Mouse (Mus musculus) A20 (cell line): ENCODE results near the gene Il34.

Source experiments
- DNase-seq: peaks from one replicate; pipeline ENCODE4 v3.0.0-alpha.2; 2011; ENCODE audit warnings: low read depth, low spot score

The Il34 gene

DNA sequence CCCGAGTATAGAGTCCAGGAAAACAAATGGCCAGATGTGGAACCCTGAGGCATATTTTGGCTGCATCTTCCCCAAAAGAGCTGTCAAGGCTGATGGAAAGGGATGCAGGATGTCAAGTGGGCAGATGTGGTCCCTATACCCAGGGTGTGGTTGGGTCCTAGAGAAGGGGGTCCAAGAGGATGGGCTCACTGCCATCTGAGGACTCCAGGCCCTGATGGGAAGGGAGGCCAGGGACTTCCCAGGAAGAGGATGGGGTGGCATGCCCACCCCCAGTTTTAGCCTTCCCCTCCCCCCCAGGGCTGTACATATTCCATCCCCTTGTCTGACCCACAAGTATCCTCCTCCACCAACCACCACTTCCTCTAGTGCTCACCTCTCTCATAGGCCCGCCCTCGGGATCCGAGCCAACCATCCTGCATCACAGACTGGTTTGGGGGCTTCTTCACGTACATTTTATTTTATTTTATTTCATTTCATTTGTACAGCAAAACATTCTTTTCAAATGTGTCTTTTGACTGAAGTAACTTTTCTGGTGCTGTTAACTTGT is 65.0 kb downstream of the Il34 start:
- no peak for DNase-seq

DNA sequence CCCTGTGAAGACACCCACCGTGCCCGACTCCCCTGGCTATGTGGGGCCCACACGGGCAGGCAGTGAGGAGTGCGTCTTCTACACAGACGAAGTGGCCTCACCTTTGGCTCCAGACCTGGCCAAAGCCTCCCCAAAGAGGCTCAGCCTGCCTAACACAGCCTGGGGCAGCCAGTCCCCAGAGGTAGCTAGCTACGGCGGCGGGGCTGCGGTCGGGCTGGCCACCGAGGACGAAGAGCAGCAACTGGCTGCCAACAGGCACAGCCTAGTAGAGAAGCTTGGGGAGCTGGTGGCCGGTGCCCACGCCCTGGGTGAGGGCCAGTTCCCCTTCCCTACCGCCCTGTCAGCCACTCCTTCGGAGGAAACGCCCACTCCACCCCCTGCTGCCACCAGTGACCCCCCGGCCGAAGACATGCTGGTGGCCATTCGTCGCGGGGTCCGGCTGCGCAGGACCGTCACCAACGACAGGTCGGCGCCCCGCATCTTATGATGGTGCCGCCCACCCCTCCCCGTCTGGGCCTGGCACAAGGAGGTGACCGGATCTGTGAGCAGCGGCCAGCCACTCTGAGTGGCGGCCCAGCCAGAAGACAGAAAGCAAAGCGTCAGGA is 67.0 kb downstream of the Il34 start:
- no peak for DNase-seq

DNA sequence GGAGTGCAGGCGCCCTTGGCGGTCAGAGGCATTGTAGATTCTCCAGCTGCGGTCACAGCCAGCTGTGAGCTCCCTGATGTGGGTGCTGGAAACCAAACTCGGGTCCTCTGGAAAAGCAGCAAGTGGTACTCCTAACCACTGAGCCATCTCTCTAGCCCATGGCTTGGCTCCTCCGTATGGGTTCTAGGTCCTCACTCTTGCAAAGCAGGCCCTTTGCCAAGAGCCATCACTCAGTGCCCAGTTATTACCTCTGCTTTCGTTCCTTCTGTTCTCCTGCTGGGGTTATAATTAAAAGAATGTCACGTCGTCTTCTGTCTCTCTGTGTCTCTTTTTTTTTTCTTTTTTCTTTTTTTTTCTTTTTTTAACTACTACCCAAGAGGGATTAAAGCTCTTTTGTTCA is 72.7 kb downstream of the Il34 start:
- no peak for DNase-seq

DNA sequence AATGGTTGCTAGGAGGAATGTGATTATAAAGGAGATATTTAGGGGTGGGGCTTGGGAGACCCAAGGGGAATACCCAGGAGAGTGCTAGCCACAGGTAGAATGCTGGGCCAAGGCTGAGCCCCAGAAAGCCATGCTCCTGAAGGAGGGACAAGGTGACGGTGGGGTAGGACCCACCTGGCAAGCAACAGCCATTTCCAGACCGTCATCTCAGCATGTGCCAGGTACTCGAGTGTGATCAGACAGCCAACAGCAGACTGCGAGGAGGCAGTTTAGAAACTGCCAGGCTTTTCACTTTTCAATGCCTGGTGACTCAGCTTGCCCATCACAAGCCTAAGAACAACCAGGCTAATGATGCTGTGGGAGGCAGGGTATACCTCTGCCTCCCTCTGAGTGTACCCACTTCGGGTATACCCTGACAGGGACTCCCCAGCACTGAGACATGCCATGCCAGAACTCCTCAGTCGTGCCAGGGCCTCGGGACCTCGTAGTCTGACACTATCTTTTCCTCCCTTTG is 74.3 kb downstream of the Il34 start:
- no peak for DNase-seq

DNA sequence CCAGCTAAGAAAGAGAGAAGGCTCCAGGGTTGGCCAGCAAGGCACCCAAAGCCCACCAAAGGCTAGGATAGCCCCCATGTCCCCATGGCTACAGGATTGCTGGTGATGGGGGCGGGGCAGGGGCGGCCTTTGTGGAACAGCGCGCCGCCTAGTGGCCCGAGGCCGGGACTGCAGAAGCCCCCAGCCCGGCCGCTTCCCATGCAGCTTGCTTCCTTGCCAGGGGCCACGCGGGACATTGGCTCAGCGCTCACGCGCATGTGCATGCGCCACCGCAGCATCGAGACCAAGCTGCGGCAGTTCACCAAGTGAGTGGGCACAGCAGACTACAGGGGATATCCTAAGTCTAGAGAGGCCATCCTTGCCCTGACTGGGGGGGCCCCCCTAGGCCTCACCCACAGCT is 78.8 kb downstream of the Il34 start:
- peak; percentile 61 for DNase-seq

DNA sequence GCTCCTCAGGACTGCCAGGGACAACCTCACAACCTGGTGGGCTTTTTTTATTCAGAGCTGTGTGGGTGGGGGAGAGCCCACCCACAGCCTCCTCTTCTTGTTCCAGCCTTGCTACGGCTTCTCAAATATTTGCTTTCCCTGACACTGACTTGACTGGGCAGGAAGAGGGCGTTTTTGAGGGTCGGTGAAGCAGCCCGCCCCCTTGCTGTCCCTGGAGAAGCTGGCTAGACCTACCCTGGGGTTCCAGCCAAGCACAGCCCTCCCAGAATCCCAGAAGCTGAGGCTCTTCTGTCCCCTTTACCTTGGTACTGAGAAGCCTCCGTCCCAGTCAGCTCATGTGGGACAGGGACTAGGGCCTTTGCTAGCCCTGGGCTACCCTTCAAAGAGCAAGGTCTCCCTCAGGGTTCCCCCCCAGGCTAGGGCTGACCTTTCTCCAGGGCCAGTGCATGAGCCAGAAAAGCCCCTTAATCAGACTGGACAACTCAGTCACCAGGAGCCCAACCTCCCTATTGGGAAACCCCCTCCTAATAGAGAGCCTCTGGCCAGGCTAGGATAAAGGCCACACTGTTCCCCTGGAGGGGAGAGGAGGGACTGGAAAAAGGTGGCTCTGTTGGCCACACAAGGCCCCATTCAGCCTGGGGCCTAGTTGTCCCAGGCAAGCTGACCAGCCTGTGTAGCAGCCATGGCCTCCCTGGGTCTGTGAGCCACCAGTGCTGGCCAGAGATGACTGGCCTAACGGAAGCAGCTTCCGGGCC is 80.5 kb downstream of the Il34 start:
- DNase-seq: no peak

DNA sequence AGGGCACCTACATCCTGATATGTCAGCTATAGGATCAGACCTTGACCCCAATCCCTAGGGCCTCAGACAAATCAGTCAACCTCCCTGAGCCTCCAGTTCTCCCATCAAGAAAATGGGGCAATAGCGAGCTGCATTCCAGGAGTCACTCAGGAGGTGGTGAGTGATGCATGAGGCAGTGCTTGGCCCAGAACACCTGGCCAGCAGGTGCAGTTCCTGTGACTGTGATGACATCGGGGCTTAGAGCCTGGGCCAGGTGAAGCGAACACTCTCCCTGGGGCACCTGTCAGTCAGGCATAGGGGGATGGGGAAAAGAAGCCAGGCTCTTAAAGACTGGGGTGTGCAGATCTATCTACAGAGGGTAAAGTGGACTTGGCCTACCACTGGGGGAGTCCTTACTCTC is 81.2 kb downstream of the Il34 start:
- no peak for DNase-seq

DNA sequence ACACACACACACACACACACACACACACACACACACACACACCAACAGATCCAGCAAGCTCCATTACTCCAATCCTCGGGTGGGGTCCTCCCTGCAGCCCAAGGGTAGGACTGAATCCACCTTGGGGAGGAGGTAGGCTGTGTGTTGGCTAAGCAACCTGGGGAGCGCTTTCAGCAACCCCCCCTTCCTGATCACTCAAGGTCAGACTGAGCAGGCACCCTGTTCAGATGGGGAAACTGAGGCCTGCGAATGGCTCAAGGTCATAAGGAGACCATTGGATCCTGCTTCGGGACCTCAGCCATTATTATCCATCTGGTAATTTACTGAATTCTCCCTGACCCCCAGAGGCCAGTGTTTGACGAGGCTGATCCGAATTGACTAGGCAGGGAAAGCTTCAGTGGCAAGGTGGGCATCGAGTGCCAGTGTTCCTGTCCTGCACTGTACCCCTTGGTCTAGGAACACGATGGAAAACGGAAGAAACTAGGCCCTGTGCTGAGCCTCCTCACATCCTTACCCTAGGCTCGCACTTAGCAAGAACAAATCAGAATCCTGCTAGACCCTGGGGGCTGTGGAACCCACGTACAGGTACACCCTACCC is 83.2 kb downstream of the Il34 start:
- no peak for DNase-seq

DNA sequence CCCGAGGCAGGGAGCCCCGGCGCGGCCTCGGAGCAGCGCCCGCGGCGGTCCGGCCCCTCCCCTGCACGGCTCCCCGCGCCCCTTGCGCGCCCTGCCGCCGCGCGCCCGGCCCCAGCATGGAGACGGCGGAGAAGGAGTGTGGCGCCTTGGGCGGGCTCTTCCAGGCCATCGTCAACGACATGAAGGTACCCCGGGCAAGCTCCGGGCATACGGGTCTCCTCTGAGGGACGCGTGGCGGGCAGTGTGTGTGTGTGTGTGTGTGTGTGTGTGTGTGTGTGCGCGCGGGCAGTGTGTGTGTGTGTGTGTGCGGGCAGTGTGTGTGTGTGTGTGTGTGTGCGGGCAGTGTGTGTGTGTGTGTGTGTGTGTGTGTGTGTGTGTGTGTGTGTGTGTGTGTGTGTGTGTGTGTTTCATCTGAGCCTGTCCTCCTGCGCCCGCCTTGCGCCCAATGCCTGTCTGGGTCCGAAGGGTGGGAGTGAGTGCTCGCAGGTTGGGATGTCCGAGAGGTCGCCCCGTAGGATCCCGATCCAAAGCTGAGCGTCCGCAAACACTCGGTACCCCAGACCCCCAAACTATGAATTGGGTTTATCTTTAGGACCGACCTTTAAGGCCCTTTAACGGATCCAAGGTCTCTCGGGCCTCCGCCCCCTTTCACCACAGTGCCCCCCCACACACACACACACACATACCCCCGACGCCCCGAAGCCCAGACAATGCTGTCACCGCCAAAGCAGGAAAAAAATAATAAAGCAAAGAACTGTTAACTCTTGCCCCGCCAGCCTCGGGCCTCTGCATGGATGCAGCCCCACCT is 83.9 kb downstream of the Il34 start:
- DNase-seq: peak; percentile 22

DNA sequence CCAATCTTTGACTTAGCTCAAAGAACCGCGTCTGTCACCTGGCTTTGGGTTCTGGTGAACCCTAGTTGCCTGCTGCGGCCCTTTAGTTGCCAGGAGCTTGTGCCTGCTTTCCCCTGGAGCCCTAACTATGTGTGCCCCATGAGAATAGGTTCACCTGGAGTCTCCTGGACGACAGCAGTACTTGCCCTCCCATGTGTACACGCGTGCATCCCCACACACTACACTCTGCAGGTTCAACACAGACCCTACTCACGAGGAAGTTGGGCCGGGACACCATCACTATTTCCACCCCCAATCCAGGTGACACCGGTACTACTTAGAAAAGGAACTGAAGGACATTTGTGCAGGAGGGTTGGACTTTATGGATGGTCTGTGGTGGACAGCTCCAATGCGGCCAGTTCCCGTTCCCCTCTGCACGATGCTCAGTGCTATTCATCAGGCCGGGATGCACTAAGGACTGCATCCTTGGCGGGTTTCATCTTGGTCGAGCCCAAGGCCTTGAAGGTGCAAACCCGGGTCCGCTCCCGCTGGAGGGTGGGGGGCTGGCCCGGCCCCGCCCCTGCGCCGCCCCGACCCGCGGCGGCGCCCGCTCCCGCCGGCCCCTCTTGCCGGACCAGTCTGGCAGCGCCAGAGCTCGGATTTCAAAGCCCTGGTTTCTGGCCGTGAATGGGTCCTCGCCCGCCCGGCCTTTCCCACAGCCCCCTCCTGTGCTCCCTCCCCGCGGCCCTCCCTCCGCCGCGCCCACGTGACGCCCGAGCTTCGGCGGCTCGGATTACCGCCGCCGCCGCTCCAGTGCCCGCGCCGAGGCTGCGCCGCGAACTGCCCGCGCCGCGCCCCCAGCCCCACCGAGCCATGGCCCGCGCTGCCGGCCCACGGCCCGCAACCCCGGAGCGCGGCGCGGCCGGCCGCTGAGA is 84.8 kb downstream of the Il34 start, which contains the start of gene Mtss1l:
Mtss1l (plus strand) TSS at position 792 of the 914 bp plus-strand sequence.
- DNase-seq: no peak

DNA sequence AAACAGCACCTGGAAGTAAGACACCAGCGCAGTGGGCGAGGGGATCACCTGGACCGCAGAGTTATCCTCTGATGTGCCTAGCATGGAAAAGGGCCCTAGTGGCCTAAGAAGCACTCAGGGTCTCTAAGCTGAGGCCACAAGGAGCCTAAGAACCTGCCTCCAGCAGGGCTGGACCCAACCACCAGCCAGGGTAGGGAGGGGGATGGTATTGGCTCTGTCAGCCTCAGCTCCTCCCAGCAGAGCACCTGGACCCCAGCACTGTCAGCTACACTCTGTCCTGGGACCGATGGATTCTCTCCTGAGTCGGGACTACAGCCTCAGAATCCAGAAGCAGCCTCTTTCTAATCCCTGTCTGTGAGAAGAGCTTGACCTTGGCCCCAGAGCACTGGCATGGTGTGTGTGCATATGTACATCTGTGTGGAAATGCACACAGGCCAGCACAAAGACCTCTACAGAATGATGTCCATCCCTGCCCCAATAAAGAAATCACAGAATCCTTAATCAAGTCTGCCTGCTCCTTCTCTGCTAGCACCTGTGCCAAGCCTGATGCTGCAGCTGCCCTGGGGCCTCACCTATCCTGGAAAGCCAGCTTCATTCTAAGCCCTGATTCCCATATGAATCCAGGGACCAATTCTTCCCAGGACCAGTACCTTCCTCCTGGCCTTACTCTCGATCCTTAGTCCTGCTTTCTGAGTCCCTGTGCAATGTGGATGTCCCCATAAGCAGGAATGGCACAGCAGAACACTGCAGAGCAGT is 85.6 kb downstream of the Il34 start:
- no peak for DNase-seq

DNA sequence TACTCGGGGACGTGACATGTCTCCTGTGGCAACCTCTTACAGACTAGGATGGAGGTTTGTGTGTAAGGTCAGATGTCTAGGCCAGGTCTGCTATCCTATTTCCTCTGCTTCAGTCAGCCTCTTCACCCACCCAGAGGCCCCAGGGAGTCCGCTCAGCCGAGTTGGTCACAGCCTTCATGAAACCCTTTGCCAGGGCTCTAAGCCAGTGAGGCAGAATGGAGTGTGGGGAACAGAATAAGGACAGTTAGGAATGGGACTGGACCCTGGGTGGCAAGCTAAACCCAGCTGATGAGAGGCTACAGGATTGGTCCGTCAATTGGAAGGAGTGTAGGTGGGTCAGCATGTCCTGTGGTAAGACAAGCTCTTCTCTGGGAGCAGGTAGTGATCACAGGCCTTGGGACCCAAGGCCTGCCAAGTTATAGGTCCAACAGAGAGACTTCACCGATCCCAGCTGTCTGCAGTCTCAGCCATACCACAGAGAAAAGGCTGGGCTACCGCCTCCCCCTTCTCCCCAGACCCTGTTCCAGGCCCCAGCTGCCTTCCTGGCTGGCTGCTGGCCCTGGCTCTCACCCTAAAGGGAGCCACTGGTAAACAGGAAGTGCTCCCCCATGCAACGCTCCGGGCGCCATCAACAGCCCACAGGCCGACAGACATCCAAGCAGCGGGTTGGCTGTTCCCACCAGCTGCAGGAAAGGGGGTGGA is 86.6 kb downstream of the Il34 start:
- DNase-seq: no peak

DNA sequence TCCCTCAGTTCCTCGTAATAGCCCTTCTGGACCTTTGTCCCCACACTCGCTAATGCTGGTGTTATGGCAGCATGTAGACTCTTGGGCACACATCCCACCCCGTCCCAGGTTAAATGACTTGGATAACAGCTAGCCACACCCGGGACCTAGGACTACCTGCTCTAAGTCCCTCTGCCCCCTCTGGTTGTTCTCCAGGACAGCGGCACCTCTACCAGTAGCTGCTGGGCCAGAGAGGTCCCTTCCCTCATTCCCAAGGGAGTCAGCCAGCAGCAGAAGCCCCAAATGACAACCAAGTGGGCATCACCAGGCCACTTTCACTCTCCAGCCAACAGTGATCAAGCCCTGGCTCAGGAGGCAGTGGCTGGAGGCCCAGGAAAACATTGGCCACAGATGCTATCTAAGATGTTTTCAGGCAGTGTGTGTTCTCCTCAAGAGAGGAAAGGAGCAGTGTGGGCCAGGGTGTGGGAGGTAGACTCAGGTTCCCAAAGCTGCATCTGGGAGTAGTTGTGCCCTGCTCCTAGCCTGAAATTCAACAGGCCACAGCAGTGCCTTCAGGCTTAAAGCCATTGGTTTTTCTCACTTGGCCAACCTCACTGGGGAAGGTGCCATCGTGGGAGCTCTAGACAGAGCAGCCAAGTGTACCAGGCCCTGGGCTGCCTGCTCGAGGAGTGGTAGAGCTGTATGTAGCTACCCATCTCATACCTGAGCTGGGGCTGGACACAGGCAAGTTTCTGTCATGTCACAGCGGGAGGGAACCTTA is 87.3 kb downstream of the Il34 start:
- DNase-seq: no peak

DNA sequence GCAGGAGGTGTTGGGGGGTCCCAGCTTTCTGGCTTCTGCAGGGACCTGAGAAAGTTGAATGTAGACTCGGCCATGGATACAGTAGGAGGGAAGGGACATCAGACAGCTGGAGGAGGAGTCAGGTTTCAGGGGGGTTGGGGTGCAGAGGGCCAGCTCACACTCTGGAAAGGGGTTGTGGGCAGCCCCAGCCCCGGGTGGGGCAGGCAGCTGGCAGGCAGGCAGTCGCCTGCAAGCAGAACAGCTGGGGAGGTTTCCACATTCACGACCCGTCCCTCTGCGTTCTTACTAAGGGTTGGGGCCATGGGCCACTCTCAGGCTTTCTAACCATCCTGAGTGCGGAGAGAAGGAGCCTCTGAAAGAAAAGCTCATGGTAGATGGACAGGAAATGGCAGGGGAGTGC is 88.6 kb downstream of the Il34 start:
- DNase-seq: no peak

DNA sequence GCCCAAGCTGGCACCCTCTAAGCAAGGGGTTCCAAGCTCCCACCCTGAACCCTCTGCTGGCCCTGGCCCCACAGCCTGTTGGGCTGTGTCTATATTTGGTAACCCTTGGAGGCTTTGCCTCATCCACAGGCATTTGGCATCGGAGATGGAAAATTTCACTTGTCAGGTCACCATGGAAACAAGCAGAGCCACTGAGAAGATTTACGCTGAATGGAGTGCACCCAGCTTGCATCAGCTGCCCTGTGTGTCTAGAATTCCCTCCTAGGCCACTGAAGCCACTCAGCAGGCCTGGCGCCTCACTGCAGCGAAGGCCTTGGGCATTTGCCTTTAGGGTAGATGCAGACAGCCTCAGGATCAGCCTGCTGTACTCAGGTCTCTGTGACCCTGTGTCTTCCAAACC is 89.6 kb downstream of the Il34 start:
- no peak for DNase-seq

DNA sequence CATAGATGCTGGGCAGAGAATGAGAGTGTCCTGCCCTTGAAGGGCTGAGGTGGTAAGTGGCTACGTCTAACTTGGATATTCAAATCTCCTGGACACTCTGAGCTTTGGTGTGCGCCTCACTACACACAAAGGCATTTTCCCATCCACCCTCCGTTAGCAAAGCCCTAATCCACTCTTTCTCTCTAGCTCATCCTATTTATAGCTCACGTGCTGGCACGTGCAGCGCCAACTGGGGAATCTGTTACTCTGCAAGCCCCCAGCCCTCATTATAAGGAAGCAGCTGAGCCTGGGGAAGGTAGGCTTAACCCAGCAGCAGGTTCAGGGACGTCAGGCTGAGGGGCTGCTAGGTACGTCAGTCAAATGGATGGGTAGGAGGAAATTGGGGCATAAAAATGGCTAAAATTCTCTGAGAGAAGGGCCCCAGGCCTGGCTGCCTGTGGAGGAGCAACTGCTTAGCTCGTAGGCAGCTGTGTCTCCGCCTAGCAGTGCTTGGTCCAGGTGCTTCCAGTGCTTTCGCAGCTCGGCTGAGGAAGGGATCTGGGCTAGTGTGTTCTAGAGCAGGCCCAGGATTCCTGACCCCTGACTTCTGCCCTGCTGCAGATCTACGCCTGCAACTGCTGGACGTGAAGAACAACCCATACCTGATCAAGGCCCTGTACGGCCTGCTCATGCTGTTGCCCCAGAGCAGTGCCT is 90.8 kb downstream of the Il34 start:
- DNase-seq: no peak

DNA sequence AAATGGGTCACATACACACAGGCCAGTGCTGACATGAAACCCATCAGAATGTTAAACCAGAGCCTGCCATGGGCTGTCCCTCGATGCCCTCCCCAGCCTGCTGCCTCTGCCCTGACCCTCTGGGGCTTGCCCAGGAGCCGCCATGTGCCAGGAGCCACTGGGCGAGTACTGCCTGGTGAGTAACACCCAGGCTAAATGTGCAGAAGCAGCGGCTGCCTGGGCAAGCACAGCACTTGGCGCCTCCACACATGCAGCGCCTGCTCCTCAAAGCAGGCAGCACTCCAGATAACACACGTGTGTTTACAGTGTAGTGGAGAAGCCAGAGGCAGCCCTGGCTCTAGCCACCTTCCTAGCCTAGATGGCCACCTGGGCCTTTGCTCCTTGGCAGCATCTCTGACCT is 92.7 kb downstream of the Il34 start:
- no peak for DNase-seq
